Mouse (Mus musculus): ENCODE measurements at regions not wholly inside any gene's neighbourhood (a gene's known extent, or its start where the extent isn't known, plus 50 kb on each side); places are given as distances from the start of the nearest gene placed in this dataset.

GRCm38 (mm10) chr5:134027316-134027966 is 72.1 kb upstream of the Castor2 start:
- TF ChIP-seq CHD1 (IDR thresholded peaks at IDR 0.05; ENCODE audit: low read depth, low read length) (no peak), UBTF (IDR thresholded peaks at IDR 0.05; ENCODE audit: low read depth, low read length) (no peak), USF1 (IDR thresholded peaks at IDR 0.05; ENCODE audit: low read depth, low read length) (no peak), PAX5 (IDR thresholded peaks at IDR 0.05; ENCODE audit: low read length) (no peak), GABPA (IDR thresholded peaks at IDR 0.05; ENCODE audit: insufficient replicate concordance, low read depth, low read length) (no peak), MAZ (IDR thresholded peaks at IDR 0.05; ENCODE audit: low read depth, low read length) (no peak), POLR2AphosphoS2 (IDR thresholded peaks at IDR 0.05; ENCODE audit: low read depth, low read length) (no peak)
- in situ Hi-C loops (cut with MboI; ENCODE audit: low pct_ligation_motif_present, low pct_unique_long_range_greater_than_20kb, low sequenced_read_pairs) (no loop called here), dilution Hi-C loops (cut with MboI; ENCODE audit: extremely low pct_ligation_motif_present, extremely low pct_unique_long_range_greater_than_20kb, low sequenced_read_pairs) (no loop called here)
- no peak overlapping the region for H3K4me2 ChIP-seq (ENCODE audit: insufficient read depth, low read depth, poor library complexity, severe bottlenecking)
- H3K27me3 ChIP-seq (replicated peaks), result no peaks in the 10 kb centered on the region
- no peak overlapping the region for H3K4me3 ChIP-seq (replicated peaks in 1 of 3; ENCODE audit: low read depth in 2 of 3, low read length in 2 of 3, poor library complexity in 1 of 3)
- H3K27ac ChIP-seq (ENCODE audit: insufficient read depth, low read depth), result no peak overlapping the region
- H3K4me1 ChIP-seq (ENCODE audit: control insufficient read depth in 1 of 2, insufficient read depth in 2 of 2), result no peaks in the 10 kb centered on the region
- no peak overlapping the region for H3K9ac ChIP-seq (ENCODE audit: insufficient read depth, low read depth)
- no peak for DNase-seq (ENCODE audit: extremely low read depth)
- H3K9me3 ChIP-seq (replicated peaks; ENCODE audit: low read length), result peaks cover 5% of the 10 kb centered on the region
- H3K36me3 ChIP-seq (replicated peaks in 1 of 2; ENCODE audit: control insufficient read depth in 1 of 2, insufficient read depth in 1 of 2, low read length in 1 of 2), result no peaks in the 10 kb centered on the region
- H3K79me2 ChIP-seq (replicated peaks; ENCODE audit: control insufficient read depth, extremely low read depth, insufficient read depth, poor library complexity, severe bottlenecking), result no peaks in the 10 kb centered on the region

GRCm38 (mm10) chr5:134019651-134020432 is 79.7 kb upstream of the Castor2 start:
- dilution Hi-C loops (cut with MboI; ENCODE audit: extremely low pct_ligation_motif_present, extremely low pct_unique_long_range_greater_than_20kb, low sequenced_read_pairs), result no loop called here
- Histone ChIP-seq H3K4me3 (replicated peaks in 1 of 3; ENCODE audit: low read depth in 2 of 3, low read length in 2 of 3, poor library complexity in 1 of 3) (no peak overlapping the region), H3K4me2 (ENCODE audit: insufficient read depth, low read depth, poor library complexity, severe bottlenecking) (no peak overlapping the region), H3K79me2 (replicated peaks; ENCODE audit: control insufficient read depth, extremely low read depth, insufficient read depth, poor library complexity, severe bottlenecking) (no peaks in the 10 kb centered on the region), H3K9ac (ENCODE audit: insufficient read depth, low read depth) (no peak overlapping the region), H3K27ac (ENCODE audit: insufficient read depth, low read depth) (no peak overlapping the region), H3K9me3 (replicated peaks; ENCODE audit: low read length) (peaks cover 2% of the 10 kb centered on the region), H3K4me1 (ENCODE audit: control insufficient read depth in 1 of 2, insufficient read depth in 2 of 2) (no peaks in the 10 kb centered on the region), H3K27me3 (replicated peaks) (no peaks in the 10 kb centered on the region), H3K36me3 (replicated peaks in 1 of 2; ENCODE audit: control insufficient read depth in 1 of 2, insufficient read depth in 1 of 2, low read length in 1 of 2) (no peaks in the 10 kb centered on the region)
- TF ChIP-seq KAT2A (IDR thresholded peaks at IDR 0.05; ENCODE audit: insufficient replicate concordance, low read length) (no peak), MAZ (IDR thresholded peaks at IDR 0.05; ENCODE audit: low read depth, low read length) (no peak), POLR2A (IDR thresholded peaks at IDR 0.05; ENCODE audit: low read depth, low read length) (no peak), BHLHE40 (IDR thresholded peaks at IDR 0.05; ENCODE audit: low read depth, low read length) (no peak), TCF12 (IDR thresholded peaks at IDR 0.05; ENCODE audit: low read depth, low read length) (no peak), E2F4 (IDR thresholded peaks at IDR 0.05; ENCODE audit: insufficient replicate concordance, low read depth, low read length) (no peak), POLR2AphosphoS2 (IDR thresholded peaks at IDR 0.05; ENCODE audit: low read depth, low read length) (no peak), CTCF (conservative IDR thresholded peaks at IDR 0.05 in 1 of 2, IDR thresholded peaks at IDR 0.05 in 1 of 2; ENCODE audit: low read depth in 2 of 2, low read length in 2 of 2) (no peak), MXI1 (IDR thresholded peaks at IDR 0.05; ENCODE audit: low read depth, low read length) (no peak), ELF1 (IDR thresholded peaks at IDR 0.05; ENCODE audit: low read depth, low read length) (no peak), CHD1 (IDR thresholded peaks at IDR 0.05; ENCODE audit: low read depth, low read length) (no peak), HCFC1 (IDR thresholded peaks at IDR 0.05; ENCODE audit: low read depth, low read length) (no peak), RAD21 (IDR thresholded peaks at IDR 0.05; ENCODE audit: low read depth, low read length) (no peak), JUND (conservative IDR thresholded peaks at IDR 0.05; ENCODE audit: low read depth, low read length) (no peak), NELFE (IDR thresholded peaks at IDR 0.05; ENCODE audit: low read depth, low read length) (no peak), ZKSCAN1 (IDR thresholded peaks at IDR 0.05; ENCODE audit: borderline replicate concordance, low read depth, low read length) (no peak), ETS1 (conservative IDR thresholded peaks at IDR 0.05; ENCODE audit: low read depth, low read length) (no peak), ZMIZ1 (IDR thresholded peaks at IDR 0.05; ENCODE audit: low read depth, low read length) (no peak), PAX5 (IDR thresholded peaks at IDR 0.05; ENCODE audit: low read length) (no peak), CHD2 (IDR thresholded peaks at IDR 0.05; ENCODE audit: low read length) (no peak)
- no peak for DNase-seq (ENCODE audit: extremely low read depth)
- in situ Hi-C loops (cut with MboI; ENCODE audit: low pct_ligation_motif_present, low pct_unique_long_range_greater_than_20kb, low sequenced_read_pairs), result no loop called here

Data from CH12.LX (cell line).